Mouse (Mus musculus) myocyte (in vitro differentiated cells): Measurements from ENCODE around the gene H2-K1.

Experiments
- CEBPB ChIP-seq: IDR thresholded peaks from 2 replicates; pipeline ENCODE4 v1.6.1; 2011; ENCODE audit warnings: mild to moderate bottlenecking, moderate library complexity; ENCODE audit not compliant: poor library complexity, insufficient read depth, severe bottlenecking
- E2F4 ChIP-seq: IDR thresholded peaks from one replicate; pipeline ENCODE4 v1.6.1; 2011; ENCODE audit warnings: mild to moderate bottlenecking, control low read depth, moderate library complexity; ENCODE audit not compliant: insufficient read depth
- MAX ChIP-seq: IDR thresholded peaks from one replicate; pipeline ENCODE4 v1.6.1; 2011; ENCODE audit warnings: low read depth, mild to moderate bottlenecking, control low read depth
- MYOD1 ChIP-seq, 3 experiments: IDR thresholded peaks; one replicate each; pipeline ENCODE4 v1.6.1; 2011; ENCODE audit warnings: control low read depth in 2 of 3, low read depth in 2 of 3, mild to moderate bottlenecking in 2 of 3, moderate library complexity in 1 of 3; ENCODE audit not compliant: insufficient read length in 2 of 3, control insufficient read depth in 1 of 3
- MYOG ChIP-seq, 3 experiments: IDR thresholded peaks; one replicate each; pipeline ENCODE4 v1.6.1; 2011; ENCODE audit warnings: control low read depth in 2 of 3, low read depth in 2 of 3, mild to moderate bottlenecking in 2 of 3; ENCODE audit not compliant: insufficient read length in 2 of 3, control insufficient read depth in 1 of 3, insufficient read depth in 1 of 3
- POLR2A ChIP-seq: IDR thresholded peaks from one replicate; pipeline ENCODE4 v1.6.1; 2011; ENCODE audit warnings: low read depth, mild to moderate bottlenecking, control low read depth, moderate library complexity; ENCODE audit not compliant: insufficient read length
- REST ChIP-seq: IDR thresholded peaks from one replicate; pipeline ENCODE4 v1.6.1; 2011; ENCODE audit warnings: mild to moderate bottlenecking, control low read depth, moderate library complexity; ENCODE audit not compliant: insufficient read depth, insufficient read length
- TCF12 ChIP-seq: IDR thresholded peaks from one replicate; pipeline ENCODE4 v1.6.1; 2011; ENCODE audit warnings: mild to moderate bottlenecking, control low read depth; ENCODE audit not compliant: poor library complexity, insufficient read depth, severe bottlenecking
- TCF3 ChIP-seq: IDR thresholded peaks from one replicate; pipeline ENCODE4 v1.6.1; 2011; ENCODE audit warnings: low read depth, control low read depth; ENCODE audit not compliant: insufficient read length

- TF ChIP-seq POLR2A (no peak), MAX (no peak), REST (no peak), E2F4 (no peak), TCF3 (no peak), CEBPB (no peak), MYOG (IDR thresholded peaks at IDR 0.05; ENCODE audit: control insufficient read depth in 1 of 3, insufficient read depth in 1 of 3, insufficient read length in 2 of 3, low read depth in 2 of 3) (peak in 1 of 3 experiments; percentile 49), MYOD1 (IDR thresholded peaks at IDR 0.05; ENCODE audit: control insufficient read depth in 1 of 3, insufficient read length in 2 of 3, low read depth in 2 of 3) (peak in 2 of 3 experiments; percentile 29 to 43), TCF12 (no peak)
Measured at GRCm38 (mm10) chr17:34039562-34040450, 39.7 kb upstream of the H2-K1 start.
